Mouse (Mus musculus): ENCODE data around the gene Adam22. TPM values are rescaled to one million over a fixed set of nuclear protein-coding genes. Genes with fewer than 3 reads are reported as not detected.
A peak's percentile ranks its signal among the peaks of the same experiment; 100 is the strongest.
"Not testable (repeated sequence)": the region's sequence is repeated elsewhere in the genome, so short reads cannot be mapped to it uniquely, and the experiment has no call there.

The Adam22 gene
- polyA plus RNA-seq, 1 experiment, result 98.1 TPM

DNA sequence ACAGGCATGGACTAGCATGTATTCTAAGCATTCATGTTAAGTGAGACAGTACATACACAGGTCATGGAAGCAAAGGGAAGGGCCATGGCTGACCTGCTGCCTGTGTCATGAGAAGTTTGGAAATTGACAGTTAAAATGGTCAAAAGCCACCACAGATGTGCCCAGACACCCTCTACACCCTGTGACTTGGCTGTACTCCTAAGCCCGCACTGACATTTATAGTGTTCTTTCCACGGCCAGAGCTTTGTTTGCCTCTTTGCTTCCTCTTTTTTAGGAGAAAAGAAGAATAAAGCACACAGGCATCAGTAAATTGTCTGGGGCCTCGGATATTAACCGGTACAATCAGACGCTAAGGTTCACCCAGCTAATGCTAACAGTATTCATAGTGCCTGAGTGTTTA lies 146.3 kb downstream of the Adam22 start:
- DNase-seq, result no peak
- 75% methylated on average over 5 of the region's 5 CpGs for WGBS
- no peak overlapping the region for H3K4me3 ChIP-seq (replicated peaks; ENCODE audit: insufficient read depth, low read depth, low read length)
- H3K4me1 ChIP-seq (ENCODE audit: control insufficient read depth, insufficient read depth, low read length), result peaks cover 24% of the 10 kb centered on the region; the same call in 1 of the 2 replicates
- TF ChIP-seq POLR2A (IDR thresholded peaks at IDR 0.05; ENCODE audit: borderline replicate concordance, insufficient read depth, low read length), result no peak
- TF ChIP-seq CTCF (IDR thresholded peaks at IDR 0.05; ENCODE audit: borderline replicate concordance, insufficient read depth, low read depth, low read length), result no peak
- H3K27me3 ChIP-seq (ENCODE audit: control insufficient read depth, insufficient read depth, low read length), result no peaks in the 10 kb centered on the region
- peak overlapping the region; percentile 66; the same call in 1 of the 2 replicates for H3K27ac ChIP-seq (ENCODE audit: insufficient read depth, low read length)

DNA sequence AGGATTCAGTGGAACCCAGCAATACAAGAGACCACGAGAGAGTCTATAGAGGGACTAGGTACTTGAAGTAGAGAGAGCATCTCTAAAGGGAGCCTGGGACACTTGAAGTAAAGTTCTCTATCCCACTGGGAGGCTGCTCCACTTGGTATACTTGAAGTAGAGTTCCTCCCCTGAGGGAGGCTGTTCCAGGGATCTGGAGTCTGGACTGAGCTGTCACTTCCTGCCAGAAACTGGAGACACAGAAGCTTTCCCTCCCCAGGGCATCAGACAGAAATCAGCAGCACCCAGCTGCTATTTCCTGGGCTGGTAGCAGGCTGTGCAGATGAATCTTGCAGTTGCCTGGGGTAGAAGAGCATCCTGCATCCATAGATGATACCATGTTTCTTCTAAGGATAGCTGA lies 152.1 kb downstream of the Adam22 start:
- DNase-seq, result no peak
- H3K27ac ChIP-seq (ENCODE audit: insufficient read depth, low read length), result 0 out of 2 replicates have a peak overlapping the region, but pooled peaks have one; percentile 7
- H3K27me3 ChIP-seq (ENCODE audit: control insufficient read depth, insufficient read depth, low read length), result no peaks in the 10 kb centered on the region
- H3K4me1 ChIP-seq (ENCODE audit: control insufficient read depth, insufficient read depth, low read length), result peaks cover 9% of the 10 kb centered on the region
- no peak for TF ChIP-seq CTCF (IDR thresholded peaks at IDR 0.05; ENCODE audit: borderline replicate concordance, insufficient read depth, low read depth, low read length)
- no peak for TF ChIP-seq POLR2A (IDR thresholded peaks at IDR 0.05; ENCODE audit: borderline replicate concordance, insufficient read depth, low read length)
- WGBS, result 74% methylated on average over 1 of the region's 1 CpGs
- H3K4me3 ChIP-seq (replicated peaks; ENCODE audit: insufficient read depth, low read depth, low read length), result no peak overlapping the region

DNA sequence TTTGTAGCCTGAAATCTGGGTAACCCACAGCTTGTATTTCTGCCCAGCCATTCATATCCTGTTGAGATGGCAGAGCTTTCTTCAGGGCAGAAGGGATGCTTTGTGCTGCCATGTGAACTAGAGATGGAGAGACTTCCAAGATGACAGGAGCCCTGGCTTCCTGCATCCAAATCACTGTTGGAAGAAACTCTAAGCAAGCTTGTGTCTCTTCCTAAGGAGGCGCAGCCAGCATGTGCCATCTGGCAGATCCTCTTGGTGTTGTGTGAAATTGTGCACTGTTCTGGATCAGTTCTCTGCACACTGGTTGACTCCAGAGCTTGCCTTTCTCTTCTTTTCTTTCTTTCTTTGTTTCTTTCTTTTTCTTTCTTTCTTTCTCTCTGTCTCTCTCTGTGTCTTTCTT lies 183.0 kb downstream of the Adam22 start:
- H3K27ac ChIP-seq (ENCODE audit: insufficient read depth, low read length), result 0 out of 2 replicates have a peak overlapping the region, but pooled peaks have one; percentile 34
- 6% methylated on average over 1 of the region's 1 CpGs for whole genome bisulfite sequencing
- H3K4me1 ChIP-seq (ENCODE audit: control insufficient read depth, insufficient read depth, low read length); H3K4me3 ChIP-seq (replicated peaks; ENCODE audit: insufficient read depth, low read depth, low read length); H3K27me3 ChIP-seq (ENCODE audit: control insufficient read depth, insufficient read depth, low read length): not testable (repeated sequence)
- peak; percentile 58 to 82 for DNase-seq

DNA sequence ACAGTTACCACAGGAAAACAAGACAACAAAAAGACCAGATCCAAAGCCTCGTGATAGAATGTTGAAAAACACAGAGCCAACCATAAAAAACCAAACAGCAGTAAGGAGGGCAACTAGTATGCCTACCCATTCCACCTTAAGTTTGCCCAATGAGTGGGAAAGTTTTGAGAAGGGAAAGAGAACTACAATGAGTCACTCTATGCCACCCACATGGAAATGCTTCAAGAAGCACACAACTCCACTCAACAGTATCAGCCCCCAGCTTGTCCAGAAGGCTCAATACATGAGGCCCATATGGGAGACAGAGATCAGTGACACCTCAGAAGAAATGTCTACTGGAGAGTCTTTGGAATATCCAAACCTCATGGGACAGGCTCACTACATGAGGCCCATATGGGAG lies 187.3 kb downstream of the Adam22 start:
- 100% methylated on average over 1 of the region's 1 CpGs for WGBS
- DNase-seq, result no peak
- Histone ChIP-seq H3K27me3 (ENCODE audit: control insufficient read depth, insufficient read depth, low read length) (no peaks in the 10 kb centered on the region), H3K4me1 (ENCODE audit: control insufficient read depth, insufficient read depth, low read length) (peaks cover 3% of the 10 kb centered on the region; the same call in 1 of the 2 replicates), H3K27ac (ENCODE audit: insufficient read depth, low read length) (no peak overlapping the region), H3K4me3 (replicated peaks; ENCODE audit: insufficient read depth, low read depth, low read length) (no peak overlapping the region)
- TF ChIP-seq CTCF (IDR thresholded peaks at IDR 0.05; ENCODE audit: borderline replicate concordance, insufficient read depth, low read depth, low read length) (no peak), POLR2A (IDR thresholded peaks at IDR 0.05; ENCODE audit: borderline replicate concordance, insufficient read depth, low read length) (no peak)

DNA sequence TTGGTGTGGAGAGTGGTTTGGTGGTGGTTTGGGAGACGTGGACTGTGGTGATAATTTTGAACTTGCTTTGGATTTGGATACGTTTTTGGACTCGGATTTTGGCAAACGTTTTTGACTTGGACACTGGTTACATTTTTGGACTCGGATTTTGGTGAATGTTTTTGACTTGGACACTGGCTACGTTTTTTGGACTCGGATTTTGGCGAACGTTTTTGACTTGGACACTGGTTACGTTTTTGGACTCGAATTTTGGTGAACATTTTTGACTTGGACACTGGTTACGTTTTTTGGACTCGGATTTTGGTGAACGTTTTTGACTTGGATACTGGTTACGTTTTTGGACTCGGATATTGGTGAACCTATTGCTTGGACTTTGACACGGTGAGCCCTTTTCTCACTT lies 189.8 kb downstream of the Adam22 start:
- 20% methylated on average over 17 of the region's 17 CpGs for WGBS
- no peak overlapping the region for H3K27ac ChIP-seq (ENCODE audit: insufficient read depth, low read length)
- peak in 1 of 2 experiments; percentile 47 for DNase-seq
- H3K4me3 ChIP-seq (replicated peaks; ENCODE audit: insufficient read depth, low read depth, low read length), result no peak overlapping the region
- TF ChIP-seq CTCF (IDR thresholded peaks at IDR 0.05; ENCODE audit: borderline replicate concordance, insufficient read depth, low read depth, low read length) (no peak), POLR2A (IDR thresholded peaks at IDR 0.05; ENCODE audit: borderline replicate concordance, insufficient read depth, low read length) (no peak)
- no peaks in the 10 kb centered on the region for H3K27me3 ChIP-seq (ENCODE audit: control insufficient read depth, insufficient read depth, low read length)
- H3K4me1 ChIP-seq (ENCODE audit: control insufficient read depth, insufficient read depth, low read length), result no peaks in the 10 kb centered on the region

DNA sequence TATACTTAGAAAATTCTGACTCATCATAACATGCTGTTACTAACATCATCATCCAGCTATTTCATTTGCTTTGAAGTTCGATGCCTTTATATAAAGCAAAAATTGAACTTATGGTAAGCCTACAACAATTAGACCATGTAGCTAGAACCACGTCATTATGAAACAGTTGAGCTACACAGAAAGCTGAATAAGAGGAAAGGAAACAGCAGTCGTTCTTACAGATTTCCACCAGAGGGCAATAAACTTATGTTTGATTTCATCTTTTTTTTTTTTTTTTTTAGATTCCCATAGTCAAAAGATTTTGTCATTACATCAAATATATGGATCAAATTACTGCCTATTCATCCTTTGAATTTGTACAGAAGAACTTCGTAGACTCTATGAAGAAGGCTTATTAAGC lies 203.2 kb downstream of the Adam22 start:
- H3K4me3 ChIP-seq (replicated peaks; ENCODE audit: insufficient read depth, low read depth, low read length), result no peak overlapping the region
- H3K27ac ChIP-seq (ENCODE audit: insufficient read depth, low read length), result no peak overlapping the region
- no peaks in the 10 kb centered on the region for H3K27me3 ChIP-seq (ENCODE audit: control insufficient read depth, insufficient read depth, low read length)
- no peaks in the 10 kb centered on the region; the same call in 1 of the 2 replicates for H3K4me1 ChIP-seq (ENCODE audit: control insufficient read depth, insufficient read depth, low read length)
- peak; percentile 31; the same call in 1 of the 2 replicates for TF ChIP-seq CTCF (IDR thresholded peaks at IDR 0.05; ENCODE audit: borderline replicate concordance, insufficient read depth, low read depth, low read length)
- TF ChIP-seq POLR2A (IDR thresholded peaks at IDR 0.05; ENCODE audit: borderline replicate concordance, insufficient read depth, low read length), result no peak
- DNase-seq, result peak in 1 of 2 experiments; percentile 42
- WGBS, result 40% methylated on average over 4 of the region's 4 CpGs

DNA sequence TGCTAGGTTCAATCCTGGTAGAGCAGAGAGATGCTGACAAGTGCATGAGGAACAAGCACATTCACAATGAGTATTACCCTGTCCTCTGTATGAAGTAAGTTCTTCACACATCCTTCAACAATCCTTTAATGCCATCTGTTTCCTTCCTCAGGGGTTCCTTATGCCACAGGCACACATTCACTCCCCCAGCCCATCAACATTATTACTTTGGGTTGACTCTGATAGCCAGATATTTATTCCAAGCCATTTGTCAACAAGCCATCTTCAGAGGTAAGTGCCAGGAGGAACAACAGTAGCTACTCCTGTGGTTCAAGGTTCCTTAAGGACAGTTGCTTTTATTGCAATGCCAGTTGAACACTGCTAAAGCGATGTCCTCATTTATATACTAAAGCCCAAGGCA lies 216.3 kb downstream of the Adam22 start:
- Histone ChIP-seq H3K27ac (ENCODE audit: insufficient read depth, low read length) (0 out of 2 replicates have a peak overlapping the region, but pooled peaks have one; percentile 19), H3K4me1 (ENCODE audit: control insufficient read depth, insufficient read depth, low read length) (peaks cover 8% of the 10 kb centered on the region), H3K27me3 (ENCODE audit: control insufficient read depth, insufficient read depth, low read length) (no peaks in the 10 kb centered on the region), H3K4me3 (replicated peaks; ENCODE audit: insufficient read depth, low read depth, low read length) (no peak overlapping the region)
- TF ChIP-seq POLR2A (IDR thresholded peaks at IDR 0.05; ENCODE audit: borderline replicate concordance, insufficient read depth, low read length) (no peak), CTCF (IDR thresholded peaks at IDR 0.05; ENCODE audit: borderline replicate concordance, insufficient read depth, low read depth, low read length) (no peak)
- DNase-seq, result peak in 1 of 2 experiments; percentile 37
- WGBS, result 37% methylated on average over 1 of the region's 1 CpGs

DNA sequence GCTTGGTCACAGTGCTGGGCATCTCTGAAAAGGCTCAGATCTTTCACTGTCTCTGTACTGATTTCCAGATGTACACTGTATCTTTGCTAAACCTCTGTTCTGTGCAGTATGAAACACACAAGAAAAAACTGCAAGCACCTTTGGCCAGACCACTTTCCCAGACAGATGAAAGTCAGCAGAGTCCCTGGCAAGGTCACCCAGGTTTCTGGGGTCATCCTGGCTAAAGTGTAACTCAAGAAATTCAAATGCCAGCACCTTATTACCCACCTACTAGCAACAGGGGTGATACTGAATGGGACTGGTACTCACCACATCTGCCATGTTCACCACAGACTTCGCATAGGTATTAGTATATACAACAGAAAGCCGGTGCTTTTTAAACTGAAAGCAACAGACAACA lies 221.8 kb downstream of the Adam22 start:
- no peak for DNase-seq
- no peaks in the 10 kb centered on the region; the same call in 1 of the 2 replicates for H3K4me1 ChIP-seq (ENCODE audit: control insufficient read depth, insufficient read depth, low read length)
- H3K27me3 ChIP-seq (ENCODE audit: control insufficient read depth, insufficient read depth, low read length), result no peaks in the 10 kb centered on the region
- H3K4me3 ChIP-seq (replicated peaks; ENCODE audit: insufficient read depth, low read depth, low read length), result no peak overlapping the region
- WGBS, result 96% methylated on average over 2 of the region's 2 CpGs
- H3K27ac ChIP-seq (ENCODE audit: insufficient read depth, low read length), result no peak overlapping the region
- TF ChIP-seq POLR2A (IDR thresholded peaks at IDR 0.05; ENCODE audit: borderline replicate concordance, insufficient read depth, low read length) (no peak), CTCF (IDR thresholded peaks at IDR 0.05; ENCODE audit: borderline replicate concordance, insufficient read depth, low read depth, low read length) (no peak)

Data from cerebellum, adult 2 months (tissue).